Mouse (Mus musculus): ENCODE measurements around the gene Tssc4. TPM values are rescaled to one million over a fixed set of nuclear protein-coding genes. Genes with fewer than 3 reads are reported as not detected.

Tssc4 gene
- total RNA-seq, 1 experiment from 2014 or later = 25.5 TPM

DNA sequence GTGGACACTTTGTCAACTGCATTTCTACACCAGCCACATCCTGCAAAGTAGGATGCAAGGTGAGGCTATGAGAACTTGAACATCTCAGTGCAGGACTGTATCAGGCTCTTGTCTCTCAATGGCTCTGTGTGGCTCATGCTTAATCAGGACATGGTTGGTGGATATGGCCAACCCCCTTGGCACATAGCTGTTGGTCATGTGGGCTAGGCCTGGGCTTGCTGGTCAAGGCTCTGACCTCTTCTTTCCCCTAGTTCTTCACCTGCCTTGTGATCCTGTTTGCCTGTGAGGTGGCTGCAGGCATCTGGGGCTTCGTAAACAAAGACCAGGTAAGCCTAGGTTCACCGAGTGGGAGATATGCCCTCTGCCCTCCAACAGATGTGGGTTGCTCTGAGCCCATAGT, 3.4 kb upstream of the Tssc4 start:
- ATAC-seq (replicated peaks; ENCODE audit: low read depth, poor library complexity, severe bottlenecking) = no peak

DNA sequence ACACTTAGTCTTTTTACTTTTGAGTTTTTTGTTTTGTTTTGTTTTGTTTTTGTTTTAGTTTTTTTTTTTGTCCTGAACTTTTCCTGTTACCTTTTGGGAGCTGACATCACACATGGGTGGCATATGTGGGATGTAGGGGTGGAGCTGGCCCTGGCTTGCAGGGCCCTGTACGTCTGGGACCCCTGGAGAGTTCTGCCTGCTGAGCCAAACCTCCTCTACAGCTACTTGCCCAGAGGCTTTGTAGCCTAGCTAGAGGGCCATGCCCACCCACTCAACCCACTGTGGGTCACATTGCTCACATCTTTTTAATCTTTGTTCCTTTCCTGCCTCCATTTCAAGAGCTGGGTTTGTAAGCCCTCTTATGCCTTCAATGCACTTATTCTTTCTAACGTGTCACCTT, 1.6 kb upstream of the Tssc4 start:
- no peak for ATAC-seq (replicated peaks; ENCODE audit: low read depth, poor library complexity, severe bottlenecking)

- ATAC-seq (replicated peaks; ENCODE audit: low read depth, poor library complexity, severe bottlenecking) = no peak
Measured at GRCm38 (mm10) chr7:143067897-143068296, 1.2 kb upstream of the Tssc4 start.

- no peak for ATAC-seq (replicated peaks; ENCODE audit: low read depth, poor library complexity, severe bottlenecking)
Measured at GRCm38 (mm10) chr7:143068316-143068881, 650 bp upstream of the Tssc4 start.

DNA sequence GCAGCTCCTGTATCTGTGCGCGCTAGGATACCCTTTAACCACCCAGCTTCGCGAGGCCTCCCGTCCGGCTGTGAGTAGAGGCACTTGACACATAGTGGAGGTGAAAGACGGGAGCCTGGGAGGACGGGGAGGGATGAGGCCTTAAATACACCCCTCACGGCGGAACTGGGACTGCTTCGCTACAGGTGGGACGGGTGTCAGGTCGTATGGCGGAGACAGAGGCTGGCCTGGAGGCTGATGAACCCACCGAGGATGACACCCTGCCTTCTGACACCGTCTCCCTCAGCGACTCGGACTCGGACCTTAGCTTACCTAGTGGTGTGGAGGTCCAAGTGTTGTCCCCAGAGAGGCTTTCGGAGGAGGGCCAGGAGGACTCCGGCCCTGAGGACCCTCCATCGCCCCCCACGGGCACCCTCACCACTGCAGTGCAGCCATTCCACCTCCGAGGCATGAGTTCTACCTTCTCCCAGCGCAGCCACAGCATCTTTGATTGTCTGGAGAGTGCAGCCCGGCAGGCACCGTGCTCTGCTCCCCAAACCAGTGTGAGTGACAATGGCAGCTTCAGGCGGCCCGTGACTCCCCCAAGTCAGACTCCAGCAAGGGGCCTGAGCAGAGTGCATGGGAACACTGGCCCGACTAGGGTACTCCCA, 827 bp downstream of the Tssc4 start:
- peak; percentile 2; the same call in 1 of the 2 replicates for ATAC-seq (replicated peaks; ENCODE audit: low read depth, poor library complexity, severe bottlenecking)

DNA sequence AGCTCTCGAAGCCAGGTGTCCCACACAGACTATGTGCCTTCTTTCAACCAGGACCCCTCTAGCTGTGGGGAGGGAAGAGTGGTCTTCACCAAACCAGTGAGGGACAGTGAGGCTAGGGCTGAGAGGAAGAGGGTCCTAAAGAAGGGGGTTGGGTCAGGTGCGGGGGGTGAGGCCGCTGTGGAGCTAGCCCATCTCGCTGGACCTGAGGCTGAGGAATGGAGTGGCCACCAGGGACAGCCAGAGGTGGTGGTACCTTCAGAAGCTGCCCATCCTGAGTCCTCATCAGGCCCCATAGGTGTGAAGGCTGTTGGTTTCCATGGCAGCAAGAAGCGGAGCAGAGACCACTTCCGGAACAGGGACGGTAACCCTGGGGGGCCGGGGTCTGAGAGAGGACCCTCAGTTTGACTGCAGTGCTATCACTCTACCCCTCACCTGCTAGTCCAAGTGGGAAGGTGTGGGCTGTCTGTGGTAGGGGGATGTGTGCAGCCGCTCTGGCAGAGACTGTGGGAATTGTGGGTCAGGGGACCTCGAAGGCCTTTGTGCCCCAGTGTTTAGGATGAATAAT, 1.5 kb downstream of the Tssc4 start:
- ATAC-seq (replicated peaks; ENCODE audit: low read depth, poor library complexity, severe bottlenecking) = no peak

DNA sequence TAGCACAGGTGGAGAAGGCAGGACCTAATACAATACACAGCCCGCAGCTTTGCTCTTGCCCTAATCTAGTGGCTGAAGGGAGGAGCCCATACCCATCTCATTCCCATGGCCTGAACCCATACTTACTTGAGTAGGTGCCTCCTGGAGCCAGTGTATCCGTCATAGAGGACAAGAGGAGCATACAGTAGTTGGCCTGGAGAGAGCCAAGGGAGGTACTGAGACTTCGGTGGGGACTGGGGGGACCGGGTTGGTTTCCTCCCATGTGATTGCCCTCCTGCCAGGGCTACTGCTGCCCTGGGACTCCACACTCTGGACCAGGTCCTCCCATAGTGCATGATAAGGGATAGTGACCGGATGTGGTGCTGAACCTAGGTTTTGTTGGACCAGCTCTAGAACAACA, 3.6 kb downstream of the Tssc4 start:
- ATAC-seq (replicated peaks; ENCODE audit: low read depth, poor library complexity, severe bottlenecking) = no peak

DNA sequence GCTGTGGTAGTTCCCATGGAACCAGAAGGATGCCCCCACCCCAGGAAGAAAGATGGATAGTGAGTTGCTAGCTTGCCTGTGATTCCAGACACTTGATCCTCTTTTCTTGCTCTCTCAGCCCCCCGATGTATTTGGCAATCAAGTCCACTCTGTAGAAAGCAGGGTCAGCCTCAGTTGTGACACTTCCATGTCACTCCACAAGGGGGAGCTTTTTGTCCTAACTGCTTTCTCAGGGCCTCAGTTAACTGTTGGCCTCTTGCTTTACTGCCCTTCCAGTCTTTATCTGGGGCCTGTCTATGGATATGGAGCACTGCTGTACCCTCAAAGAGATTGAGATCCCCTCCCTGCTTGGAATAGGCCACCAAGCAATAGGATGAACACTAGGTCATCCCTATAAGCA, 4.0 kb downstream of the Tssc4 start:
- no peak for ATAC-seq (replicated peaks; ENCODE audit: low read depth, poor library complexity, severe bottlenecking)

DNA sequence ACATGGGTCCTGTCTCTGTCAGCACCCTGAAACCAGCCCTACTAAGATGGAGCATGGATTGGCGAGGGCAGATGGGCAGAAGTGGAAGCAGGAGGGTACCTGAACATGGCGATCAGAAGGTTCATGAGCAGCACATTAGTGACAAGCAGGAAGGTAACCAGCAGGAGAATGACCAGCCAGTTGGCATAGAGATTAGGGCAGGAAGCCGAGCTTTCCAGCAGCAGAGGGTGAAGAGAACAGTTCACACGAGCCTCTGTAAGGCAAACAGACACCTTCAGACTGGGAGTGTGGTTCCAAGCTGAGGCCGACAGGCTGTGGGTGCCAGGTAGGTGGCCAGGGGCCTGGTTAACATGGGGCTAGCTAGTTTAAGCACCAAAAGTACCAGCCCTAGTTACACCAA, 6.3 kb downstream of the Tssc4 start:
- no peak for ATAC-seq (replicated peaks; ENCODE audit: low read depth, poor library complexity, severe bottlenecking)

- ATAC-seq (replicated peaks; ENCODE audit: low read depth, poor library complexity, severe bottlenecking) = no peak
Measured at GRCm38 (mm10) chr7:143077351-143077750, 8.3 kb downstream of the Tssc4 start.

DNA sequence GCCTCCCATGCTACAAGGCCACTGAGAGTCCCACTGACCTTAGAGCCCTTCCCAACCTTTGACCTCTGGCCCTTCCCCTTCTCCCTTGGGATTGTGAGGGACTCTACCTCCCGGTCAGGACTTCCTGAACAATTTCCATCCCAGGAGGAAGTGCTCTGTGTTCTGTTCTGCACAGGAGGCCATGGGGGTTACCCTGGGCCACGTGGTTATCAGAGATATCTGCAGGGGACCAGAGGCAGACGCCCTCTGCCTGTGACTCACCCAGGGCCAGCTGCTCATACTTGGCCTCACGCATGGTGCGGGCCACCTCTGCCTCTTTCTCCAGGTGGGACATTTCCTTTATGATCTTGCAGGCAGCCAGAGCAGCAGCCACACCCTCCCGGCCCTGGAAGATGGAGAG, 13.0 kb downstream of the Tssc4 start:
- no peak for ATAC-seq (replicated peaks; ENCODE audit: low read depth, poor library complexity, severe bottlenecking)

- ATAC-seq (replicated peaks; ENCODE audit: low read depth, poor library complexity, severe bottlenecking) = no peak
Measured at GRCm38 (mm10) chr7:143083708-143084107, 14.7 kb downstream of the Tssc4 start.

DNA sequence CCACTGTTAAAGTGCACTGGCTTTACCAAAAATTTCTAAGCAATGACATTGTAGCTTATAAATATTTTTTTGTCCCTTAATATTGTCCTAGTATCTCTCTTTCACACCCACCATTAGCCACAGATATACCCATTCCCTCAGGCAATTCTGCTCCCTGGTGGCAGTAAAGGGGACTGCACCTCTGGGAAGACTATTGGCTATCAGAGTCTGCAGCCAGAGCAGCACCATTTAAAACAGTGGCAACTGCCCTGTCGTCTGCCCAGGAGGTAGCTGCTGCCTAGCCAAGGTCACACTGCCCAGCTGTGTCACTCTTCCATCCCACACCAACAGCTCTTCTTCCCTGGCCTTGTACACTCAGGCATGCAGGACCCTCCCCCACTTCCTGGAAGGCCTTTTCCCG, 17.3 kb downstream of the Tssc4 start:
- ATAC-seq (replicated peaks; ENCODE audit: low read depth, poor library complexity, severe bottlenecking) = peak; percentile 84

- no peak for ATAC-seq (replicated peaks; ENCODE audit: low read depth, poor library complexity, severe bottlenecking)
Measured at GRCm38 (mm10) chr7:143087070-143087579, 18.1 kb downstream of the Tssc4 start.

- ATAC-seq (replicated peaks; ENCODE audit: low read depth, poor library complexity, severe bottlenecking) = no peak
Measured at GRCm38 (mm10) chr7:143093847-143094246, 24.8 kb downstream of the Tssc4 start.

GRCm38 (mm10) chr7:143094592-143095553, 25.8 kb downstream of the Tssc4 start, which contains the start of gene Trpm5:
TSS of gene Trpm5 (minus strand) at chr7:143094642.
- ATAC-seq (replicated peaks; ENCODE audit: low read depth, poor library complexity, severe bottlenecking) = peak; percentile 56; the same call in 1 of the 2 replicates

DNA sequence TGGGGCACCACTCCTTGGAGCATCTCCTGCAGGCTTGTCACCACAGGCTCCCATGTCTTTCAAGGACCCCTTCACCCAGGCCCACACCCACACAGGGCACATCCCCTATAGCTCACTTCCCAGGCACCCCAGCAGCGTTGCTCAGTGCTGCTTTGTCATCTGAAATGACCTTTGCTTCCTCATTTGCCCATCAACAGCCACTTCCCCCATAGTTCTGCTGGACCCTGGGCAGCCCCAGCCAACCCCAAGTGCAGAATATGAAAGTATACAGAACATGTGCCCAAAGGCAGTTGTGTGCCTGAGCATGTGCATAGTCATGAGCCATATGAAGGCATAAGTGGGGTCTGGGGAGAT, 26.5 kb downstream of the Tssc4 start:
- ATAC-seq (replicated peaks; ENCODE audit: low read depth, poor library complexity, severe bottlenecking) = peak; percentile 60; the same call in 1 of the 2 replicates

GRCm38 (mm10) chr7:143100759-143101158, 31.7 kb downstream of the Tssc4 start:
- peak; percentile 54; the same call in 1 of the 2 replicates for ATAC-seq (replicated peaks; ENCODE audit: low read depth, poor library complexity, severe bottlenecking)

- ATAC-seq (replicated peaks; ENCODE audit: low read depth, poor library complexity, severe bottlenecking) = no peak
Measured at GRCm38 (mm10) chr7:143105258-143105897, 36.3 kb downstream of the Tssc4 start.

- no peak for ATAC-seq (replicated peaks; ENCODE audit: low read depth, poor library complexity, severe bottlenecking)
Measured at GRCm38 (mm10) chr7:143106062-143106461, 37.0 kb downstream of the Tssc4 start, which contains the start of gene Kcnq1. TSS of gene Kcnq1 (plus strand) at chr7:143106362.
